Mouse (Mus musculus) liver, postnatal 0 days (tissue): ENCODE data around the gene Gm17606.
A peak's percentile ranks its signal among the peaks of the same experiment; 100 is the strongest.

Source experiments
- CTCF ChIP-seq: sonication (generic); IDR thresholded peaks from 2 replicates; pipeline ENCODE4 v1.5.1; 2016; ENCODE audit warnings: antibody characterized with exemption, low read depth
- EP300 ChIP-seq: IDR thresholded peaks from 2 replicates; pipeline ENCODE4 v1.6.1; 2016; ENCODE audit warnings: antibody characterized with exemption, low read depth, mild to moderate bottlenecking

DNA sequence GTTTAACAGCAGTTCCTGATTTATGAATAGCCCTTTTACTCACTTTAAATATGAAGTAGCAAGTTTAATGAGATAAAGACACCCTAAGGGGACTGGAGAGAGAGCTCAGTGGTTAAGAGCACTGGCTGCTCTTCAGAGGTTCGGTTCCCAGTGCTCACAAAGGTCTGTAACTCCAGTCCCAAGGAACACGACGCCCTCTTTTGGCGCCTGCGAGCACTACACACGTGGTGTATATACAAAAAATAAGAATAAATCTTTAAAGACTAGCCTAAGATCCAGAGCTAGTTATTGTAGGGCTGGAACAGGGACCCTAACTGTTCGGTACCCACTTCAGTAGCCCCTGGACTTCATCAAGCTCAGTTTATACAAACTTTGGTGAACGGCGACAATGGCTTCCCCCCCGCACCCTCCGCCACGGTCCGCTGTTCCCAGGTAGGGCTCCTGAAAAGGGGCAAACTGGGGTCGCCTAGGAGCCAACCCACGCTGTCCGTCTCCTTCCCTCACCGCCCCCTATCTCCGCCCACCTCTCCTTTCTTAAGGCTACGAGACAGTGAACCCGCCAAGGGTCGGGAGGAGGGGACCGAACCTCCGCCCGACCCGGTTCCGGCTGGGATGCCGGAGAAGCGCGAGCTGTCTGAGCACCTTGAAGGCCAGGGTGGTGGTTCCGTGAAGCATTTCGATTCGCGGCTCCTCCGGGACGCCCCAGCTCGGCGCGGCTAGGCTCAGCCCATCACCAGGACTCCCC lies 23.4 kb upstream of the Gm17606 start:
- TF ChIP-seq EP300 (no peak), CTCF (peak; percentile 46)
